Mouse (Mus musculus) adrenal gland, adult 18-20 months (tissue): ENCODE data around the gene Trp53inp2. TPM values are rescaled to one million over a fixed set of nuclear protein-coding genes. Genes with fewer than 3 reads are reported as not detected.

ENCODE experiments used
- DNase-seq, 2 experiments: peaks; one replicate each; pipeline ENCODE4 v3.0.0; 2021 to 2022; ENCODE audit warnings: low spot score in 2 of 2
- microRNA-seq, 2 experiments: library from miRNA; unstranded; fragments of <30 nt; microRNA quantifications; one replicate each; pipeline ENCODE4 v1.2.0; 2021; ENCODE audit warnings: borderline number of aligned reads in 2 of 2
- total RNA-seq, 2 experiments: library from RNA; stranded (reverse); gene quantifications; 1 replicate in 1 of 2; 2 replicates in 1 of 2; pipeline ENCODE4 v1.2.3; 2021

Trp53inp2 gene
- total RNA-seq, 2 experiments from 2014 or later: 293 to 384 TPM

DNA sequence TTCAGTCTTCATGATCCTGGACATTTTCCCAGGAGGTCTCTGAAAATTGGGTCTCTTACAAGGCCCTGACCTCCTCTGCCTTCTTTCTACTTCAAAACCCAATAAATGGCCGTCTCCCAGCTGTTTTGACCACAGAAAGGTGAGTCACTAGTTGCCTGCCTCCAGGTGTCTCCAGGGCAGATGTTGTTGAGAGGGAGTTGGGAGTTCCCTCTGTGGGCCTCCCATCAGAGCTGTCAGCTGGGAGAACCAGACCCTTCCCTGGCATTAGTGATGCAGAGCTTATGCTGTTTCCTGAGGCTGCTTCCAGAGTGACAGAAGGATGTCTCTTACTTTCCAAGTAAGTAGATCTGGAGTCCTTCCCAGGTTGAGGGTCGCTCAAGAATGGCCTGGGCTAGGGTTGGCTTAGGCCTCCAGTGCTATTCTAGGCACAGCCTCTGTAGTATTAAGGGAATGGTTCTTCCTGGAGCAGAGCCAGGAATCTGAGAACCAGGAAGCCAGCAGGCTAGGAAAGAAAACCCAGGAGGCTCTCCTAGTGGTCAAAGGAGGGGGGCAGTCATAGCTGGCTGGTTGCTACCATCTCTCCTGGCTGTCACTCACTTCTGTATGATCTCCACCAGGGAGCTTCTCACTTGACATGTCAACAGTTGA is 2.1 kb downstream of the Trp53inp2 start:
- DNase-seq: peak in 1 of 2 experiments; percentile 30

DNA sequence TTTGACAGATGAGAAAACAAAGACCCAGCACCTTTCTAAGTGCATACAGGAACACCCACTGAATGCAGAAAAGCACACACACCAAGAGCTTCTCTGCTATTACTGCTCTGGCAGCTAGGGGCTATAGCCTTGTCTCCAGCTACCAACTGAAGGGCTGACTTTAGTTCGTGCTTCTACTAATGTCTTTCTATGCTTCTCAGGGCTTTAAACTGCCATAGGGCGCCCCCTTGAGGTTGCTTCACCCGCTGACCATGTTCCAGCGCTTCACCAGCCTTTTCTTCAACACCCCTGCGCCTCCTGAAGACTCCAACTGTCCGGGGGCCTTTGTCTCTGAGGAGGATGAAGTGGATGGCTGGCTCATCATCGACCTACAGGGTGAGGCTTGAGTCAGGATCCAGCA is 4.2 kb downstream of the Trp53inp2 start:
- peak; percentile 78 to 84 for DNase-seq

DNA sequence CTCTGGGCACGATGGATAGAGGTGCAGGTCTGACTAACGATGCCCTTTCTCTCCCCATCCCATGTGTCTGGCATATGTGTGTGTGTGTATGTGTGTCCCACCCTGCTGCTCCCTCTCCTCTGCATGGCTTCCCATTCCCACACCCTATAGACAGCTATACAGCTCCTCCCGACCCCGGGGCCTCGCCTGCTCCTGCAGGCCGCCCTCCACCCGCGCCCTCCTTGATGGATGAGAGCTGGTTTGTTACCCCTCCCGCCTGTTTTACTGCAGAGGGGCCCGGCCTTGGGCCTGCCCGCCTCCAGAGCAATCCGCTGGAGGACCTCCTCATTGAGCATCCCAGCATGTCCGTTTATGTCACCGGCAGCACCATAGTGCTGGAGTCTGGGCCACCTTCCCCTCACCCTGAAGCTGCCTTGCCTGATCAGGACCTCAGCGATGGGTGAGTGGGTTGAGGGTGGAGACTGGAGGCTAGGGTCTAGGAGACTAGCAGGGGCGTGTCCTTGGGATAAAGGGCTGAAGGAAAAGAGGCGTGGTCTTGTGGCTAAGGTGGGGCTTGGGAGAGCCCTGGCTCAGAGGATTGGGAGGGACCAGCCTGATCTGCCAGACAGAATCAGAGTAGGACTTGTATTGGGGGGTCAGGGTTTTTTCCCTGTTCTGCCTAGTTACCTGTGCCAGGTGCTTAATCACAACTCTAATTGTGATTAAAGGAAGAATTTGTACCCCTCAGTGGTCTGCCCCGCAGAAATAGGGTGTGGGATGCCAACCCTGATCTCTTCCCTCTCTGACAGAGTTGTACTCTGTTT is 5.1 kb downstream of the Trp53inp2 start:
- DNase-seq: no peak

DNA sequence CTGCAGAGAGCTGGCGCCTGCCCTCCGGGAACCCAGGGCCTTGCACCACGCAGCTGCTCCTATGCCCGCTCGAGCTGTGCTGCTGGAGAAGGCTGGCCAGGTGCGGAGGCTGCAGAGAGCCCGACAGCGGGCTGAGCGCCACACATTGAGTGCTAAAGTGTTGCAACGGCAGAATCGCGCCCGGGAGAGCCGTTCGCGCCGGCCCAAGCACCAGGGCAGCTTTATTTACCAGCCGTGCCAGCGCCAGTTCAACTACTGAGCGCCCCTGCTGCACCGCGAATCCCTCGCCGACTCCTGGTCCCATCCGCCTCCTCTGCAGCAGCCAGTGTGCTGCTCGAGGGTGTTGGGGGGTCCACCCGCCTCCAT is 5.7 kb downstream of the Trp53inp2 start:
- DNase-seq: no peak

DNA sequence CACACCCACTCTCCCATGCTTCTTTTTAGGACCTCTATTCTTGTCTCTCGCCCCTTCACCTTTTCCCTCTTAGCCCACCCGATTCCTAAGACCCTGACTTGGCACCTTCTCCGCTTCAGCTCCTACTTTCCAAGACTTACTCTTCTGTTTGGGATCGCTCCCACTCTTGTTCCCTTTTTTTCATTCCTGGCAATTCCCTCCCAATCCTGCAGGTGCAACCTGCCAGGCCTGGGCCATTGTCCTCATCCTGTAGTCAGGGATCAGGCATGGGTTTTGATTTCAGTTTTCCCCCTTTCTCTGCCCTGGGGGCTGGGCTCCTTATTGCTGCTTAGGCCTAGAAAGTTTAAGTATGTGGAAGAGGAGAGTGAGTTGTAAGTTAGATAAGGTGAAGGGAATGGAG is 6.2 kb downstream of the Trp53inp2 start:
- DNase-seq: no peak

DNA sequence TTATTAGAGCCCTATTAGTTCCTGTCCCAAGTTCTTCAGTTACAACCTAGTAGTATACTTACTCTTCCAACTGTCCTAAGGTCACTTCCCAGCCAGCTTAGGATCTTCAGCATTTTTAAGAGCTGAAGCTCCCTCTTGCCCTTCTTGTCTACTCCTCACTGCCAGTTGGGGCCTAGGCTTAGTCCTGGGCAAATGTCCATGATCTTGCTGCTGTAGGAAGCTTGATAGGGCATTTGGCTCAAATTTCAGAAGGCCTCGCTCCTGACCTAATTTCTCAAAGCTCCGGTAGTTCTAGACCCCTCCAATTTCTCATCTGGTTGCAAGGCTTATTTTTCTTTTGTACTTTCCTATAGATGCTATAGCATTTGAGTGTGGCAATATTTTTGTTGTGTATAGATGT is 7.7 kb downstream of the Trp53inp2 start:
- no peak for DNase-seq

DNA sequence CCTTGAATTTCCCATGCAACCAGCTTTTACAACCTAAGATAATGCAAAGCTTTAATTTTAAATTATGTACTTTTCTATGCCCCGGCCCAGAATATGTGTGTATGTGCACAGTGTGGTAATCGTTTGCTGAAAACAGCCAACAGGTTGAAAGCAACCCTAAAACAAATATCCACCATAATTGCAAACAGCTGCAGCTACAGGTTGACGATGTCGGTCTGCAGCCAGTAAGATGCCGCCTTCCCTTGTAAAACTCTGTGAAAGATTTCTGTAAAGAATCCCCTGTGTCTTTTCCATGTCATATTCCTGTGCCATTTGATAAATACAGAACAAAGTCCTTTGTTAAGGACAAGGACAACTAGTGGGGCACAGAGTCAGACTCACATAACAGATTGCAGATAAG is 13.7 kb downstream of the Trp53inp2 start:
- DNase-seq: no peak

DNA sequence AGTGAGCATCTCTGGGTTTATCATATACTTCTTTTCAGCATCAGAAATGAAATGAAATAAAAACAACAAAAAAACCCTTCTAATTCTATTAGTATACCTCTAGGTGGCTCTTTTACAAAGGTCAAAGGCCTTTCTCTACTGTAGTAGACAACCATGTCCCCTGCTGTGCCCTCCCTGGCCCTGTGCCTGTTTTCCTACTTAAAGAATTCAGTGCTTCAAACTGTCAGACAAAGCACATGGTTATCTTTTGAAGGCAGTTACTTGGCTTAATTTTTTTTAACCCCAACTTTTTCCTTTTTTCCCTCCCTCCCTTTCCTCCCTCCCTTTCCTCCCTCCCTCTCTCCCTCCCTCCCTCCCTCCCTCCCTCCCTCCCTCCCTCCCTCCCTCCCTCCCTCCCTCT is 19.4 kb downstream of the Trp53inp2 start:
- no peak for DNase-seq

DNA sequence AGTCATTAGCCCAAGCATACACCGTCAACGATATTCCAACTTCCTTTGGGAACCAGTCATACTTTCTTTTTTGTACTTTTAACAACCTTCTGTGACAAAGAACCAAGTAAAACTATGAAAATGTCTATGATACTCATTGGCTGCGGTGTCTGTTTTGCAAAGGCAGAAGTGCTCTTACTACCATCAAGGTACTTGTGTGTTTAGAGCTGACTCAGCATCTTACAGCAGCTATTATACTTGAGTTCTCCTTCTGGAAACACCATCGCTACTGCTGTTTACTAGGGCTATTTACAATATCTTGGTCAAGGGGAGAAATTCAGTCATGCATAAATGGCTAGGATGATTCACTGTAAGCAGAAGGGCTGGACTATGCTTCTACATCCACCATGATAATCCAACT is 21.1 kb downstream of the Trp53inp2 start:
- DNase-seq: no peak

DNA sequence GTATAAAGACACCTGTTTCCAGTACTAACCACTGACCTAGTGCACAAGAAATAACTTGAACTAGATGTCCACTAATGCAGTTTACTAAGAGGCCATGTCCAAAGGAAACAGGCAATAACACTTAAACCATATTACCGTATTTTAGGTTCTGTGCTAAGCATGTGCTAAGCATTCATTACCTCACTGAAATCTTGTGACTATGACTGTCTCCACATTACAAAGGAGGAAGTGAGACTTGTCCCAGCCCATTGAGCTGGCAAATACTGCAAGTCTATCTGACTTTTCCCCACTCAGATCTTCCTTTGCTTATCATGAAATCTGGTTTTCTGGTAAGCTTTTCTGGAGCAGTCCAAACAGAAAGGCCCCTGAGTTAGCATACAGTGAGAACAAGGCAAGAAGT is 23.8 kb downstream of the Trp53inp2 start:
- no peak for DNase-seq

DNA sequence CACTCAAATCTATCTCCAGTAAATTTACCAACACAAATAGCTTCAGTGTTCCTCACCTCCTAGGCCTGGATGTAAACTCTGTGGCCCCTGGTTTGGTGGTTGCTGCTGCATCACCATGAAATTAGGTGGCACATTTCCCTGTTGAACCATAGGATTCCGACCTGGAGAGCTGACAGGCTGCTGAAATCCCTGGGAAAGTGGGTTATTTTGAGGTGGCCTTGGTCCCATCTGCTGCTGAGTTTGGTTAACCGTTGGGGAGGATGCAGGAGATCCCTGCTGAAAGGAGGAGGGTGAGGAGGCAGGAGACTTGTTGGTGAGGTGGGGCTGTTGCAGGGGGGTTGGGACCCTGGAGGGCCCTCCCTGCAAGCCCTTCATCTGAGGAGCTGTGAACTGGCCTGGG is 40.1 kb downstream of the Trp53inp2 start:
- DNase-seq: no peak

DNA sequence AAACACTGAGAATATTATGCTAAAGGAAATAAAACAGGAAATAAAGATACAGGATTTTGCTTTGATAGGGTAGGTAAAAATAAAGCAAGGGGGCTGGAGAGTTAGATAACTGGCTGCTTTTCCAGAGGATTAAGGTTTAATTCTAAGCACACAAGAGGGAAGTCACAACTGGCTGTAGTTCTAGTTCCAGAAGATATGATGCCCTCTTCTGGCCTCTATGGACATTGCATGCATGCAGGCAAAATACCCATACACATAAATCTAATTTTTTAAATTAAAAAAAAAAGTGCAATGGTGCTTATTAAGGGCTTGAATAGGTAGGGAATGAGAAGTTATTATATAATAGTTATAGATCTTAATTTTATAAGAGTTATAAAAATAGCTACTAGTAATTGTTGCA is 55.6 kb downstream of the Trp53inp2 start:
- no peak for DNase-seq

Small RNA genes lying within 50 kb of the gene (microRNA-seq; reads per million reads assigned to microRNA genes)
- 0 to 0.47 reads per million in 2 experiments for gene Mir695

Other genes with a start within 250 kb of the Trp53inp2 start
- gene Itch, start 247.6 kb upstream of the Trp53inp2 start, total RNA-seq: 10 to 100 TPM; 44.8 to 48.0 TPM
- gene Dynlrb1, start 144.5 kb upstream of the Trp53inp2 start, total RNA-seq: 100 to 1,000 TPM; 276 to 369 TPM
- 100 to 1,000 TPM; 390 to 903 TPM for gene Map1lc3a, start 104.8 kb upstream of the Trp53inp2 start, total RNA-seq
- 10 to 100 TPM; 29.9 to 33.4 TPM for gene Pigu, start 23.6 kb upstream of the Trp53inp2 start, total RNA-seq
- 10 to 100 TPM; 33.3 to 39.4 TPM for gene Ncoa6, start 92.8 kb downstream of the Trp53inp2 start, total RNA-seq
- gene Acss2, start 136.9 kb downstream of the Trp53inp2 start, total RNA-seq: 100 to 1,000 TPM in 1 of 2 experiments, 10 to 100 TPM in 1; 83.3 to 368 TPM
- gene Ggt7, start 137.2 kb downstream of the Trp53inp2 start, total RNA-seq: 1 to 10 TPM; 3.0 to 4.7 TPM
- 10 to 100 TPM; 41.4 to 67.5 TPM for gene Gss, start 211.8 kb downstream of the Trp53inp2 start, total RNA-seq
- gene Myh7b, start 230.2 kb downstream of the Trp53inp2 start, total RNA-seq: under 1 TPM; 0.17 to 0.45 TPM